Mouse (Mus musculus): ENCODE measurements around the gene Macrod2. TPM values are rescaled to one million over a fixed set of nuclear protein-coding genes. Genes with fewer than 3 reads are reported as not detected.

The Macrod2 gene
- polyA plus RNA-seq, 1 experiment = not detected

DNA sequence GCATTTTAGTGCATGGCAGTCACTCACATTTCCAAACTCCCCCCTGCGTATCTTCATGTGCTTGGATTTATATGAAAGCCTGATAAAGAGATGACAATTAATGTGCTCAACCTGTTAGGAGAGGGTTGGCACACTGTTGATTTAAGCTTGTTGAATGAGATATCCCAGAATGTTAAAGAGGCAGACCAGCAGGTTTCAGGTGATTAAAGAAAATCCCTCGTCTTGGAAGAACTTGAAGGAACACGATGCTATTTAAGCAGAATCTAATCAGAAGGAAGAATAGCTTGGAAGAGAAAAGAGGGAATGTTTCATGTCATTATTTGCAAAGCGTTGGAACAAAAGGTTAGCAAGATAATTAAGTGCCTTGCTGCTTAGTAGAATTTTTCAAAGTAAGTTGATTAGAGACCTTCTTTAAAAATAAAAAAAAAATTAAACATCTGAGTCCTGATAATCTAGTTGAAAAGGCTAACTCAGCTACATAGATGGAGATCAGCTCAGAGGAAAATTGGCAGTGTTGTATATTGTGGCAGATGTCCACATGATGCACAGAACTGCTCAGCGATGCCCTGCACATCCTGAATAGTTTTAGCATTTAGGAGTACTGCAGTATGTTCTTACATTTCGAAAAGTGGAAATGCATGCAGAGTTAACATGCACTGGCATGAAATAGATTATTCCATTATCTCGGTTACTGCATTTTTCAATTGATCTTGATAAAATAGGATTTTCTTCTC, 518.7 kb downstream of the Macrod2 start:
- Histone ChIP-seq H3K4me1 (ENCODE audit: control insufficient read depth, insufficient read depth, low read length) (no peaks in the 10 kb centered on the region), H3K4me3 (ENCODE audit: insufficient read depth, low read depth, low read length) (no peak overlapping the region), H3K27ac (ENCODE audit: insufficient read depth, low read depth, low read length) (no peak overlapping the region)
- TF ChIP-seq POLR2A (IDR thresholded peaks at IDR 0.05; ENCODE audit: insufficient read depth, low read depth, low read length) = no peak
- TF ChIP-seq CTCF (IDR thresholded peaks at IDR 0.05; ENCODE audit: insufficient read depth, low read depth, low read length) = no peak
- WGBS = 61% methylated on average over 7 of the region's 7 CpGs

DNA sequence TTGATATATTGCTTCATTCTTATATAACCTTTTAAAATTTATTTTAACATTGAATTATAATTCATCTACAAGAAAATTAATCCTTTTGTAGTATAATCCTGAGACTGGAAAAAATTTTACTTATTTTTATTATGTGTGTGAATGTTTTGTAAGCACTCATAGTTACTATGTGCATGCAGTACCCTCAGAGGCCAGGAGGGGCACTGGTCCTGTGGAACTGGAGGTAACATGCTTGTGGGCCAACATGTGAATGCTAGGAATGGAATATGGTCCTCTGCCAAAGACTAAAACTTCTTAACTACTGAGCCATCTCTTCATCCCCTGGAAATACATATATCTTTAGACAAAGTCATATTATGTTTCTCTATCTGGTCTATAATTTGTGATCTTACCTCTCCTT, 531.8 kb downstream of the Macrod2 start:
- no peak overlapping the region for H3K27ac ChIP-seq (ENCODE audit: insufficient read depth, low read depth, low read length)
- no peaks in the 10 kb centered on the region for H3K4me1 ChIP-seq (ENCODE audit: control insufficient read depth, insufficient read depth, low read length)
- TF ChIP-seq CTCF (IDR thresholded peaks at IDR 0.05; ENCODE audit: insufficient read depth, low read depth, low read length) (no peak), POLR2A (IDR thresholded peaks at IDR 0.05; ENCODE audit: insufficient read depth, low read depth, low read length) (no peak)
- H3K4me3 ChIP-seq (ENCODE audit: insufficient read depth, low read depth, low read length) = no peak overlapping the region

DNA sequence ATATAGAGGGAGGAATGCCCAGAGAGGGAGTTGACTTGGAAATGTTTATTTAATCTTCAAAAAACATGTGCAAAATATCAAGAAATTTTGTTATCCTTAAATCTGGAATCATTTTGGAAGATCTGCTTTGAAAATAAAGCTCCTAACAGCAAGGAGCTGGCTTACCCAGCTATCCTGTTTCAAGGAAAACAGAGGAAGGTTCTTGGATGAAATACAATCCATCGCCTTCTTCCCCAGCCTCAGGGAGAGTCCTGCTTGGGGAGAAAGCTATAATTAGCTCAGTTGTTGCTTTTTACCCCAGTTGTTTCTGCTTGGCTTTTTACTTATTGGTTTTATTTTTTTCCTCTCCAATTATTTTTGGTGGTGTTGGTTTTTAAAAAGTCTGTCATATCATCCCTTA, 539.4 kb downstream of the Macrod2 start:
- H3K27ac ChIP-seq (ENCODE audit: insufficient read depth, low read depth, low read length) = no peak overlapping the region
- 35% methylated on average over 1 of the region's 1 CpGs for WGBS
- no peak overlapping the region for H3K4me3 ChIP-seq (ENCODE audit: insufficient read depth, low read depth, low read length)
- TF ChIP-seq CTCF (IDR thresholded peaks at IDR 0.05; ENCODE audit: insufficient read depth, low read depth, low read length) = no peak
- no peak for TF ChIP-seq POLR2A (IDR thresholded peaks at IDR 0.05; ENCODE audit: insufficient read depth, low read depth, low read length)
- H3K4me1 ChIP-seq (ENCODE audit: control insufficient read depth, insufficient read depth, low read length) = no peaks in the 10 kb centered on the region

DNA sequence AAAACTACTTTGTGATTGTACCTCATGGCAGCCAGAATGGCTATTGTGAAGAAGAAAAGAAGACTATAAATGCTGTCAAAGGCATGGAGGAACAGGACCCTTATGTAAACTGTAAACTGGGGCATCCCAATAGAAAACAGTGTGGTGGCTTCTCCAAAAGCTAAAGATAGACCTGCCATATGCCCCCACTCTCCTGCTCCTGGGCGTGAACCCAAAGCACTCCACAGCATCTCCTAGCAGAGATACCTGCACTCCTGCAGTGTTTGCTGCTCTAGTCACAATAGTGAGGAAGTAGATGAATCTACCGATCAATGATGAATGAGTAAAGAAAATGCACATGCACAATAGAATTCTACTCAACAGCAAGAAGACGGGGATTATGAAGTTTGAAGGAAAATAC, 554.4 kb downstream of the Macrod2 start:
- 91% methylated on average over 3 of the region's 3 CpGs for whole genome bisulfite sequencing
- Histone ChIP-seq H3K27ac (ENCODE audit: insufficient read depth, low read depth, low read length) (no peak overlapping the region), H3K4me1 (ENCODE audit: control insufficient read depth, insufficient read depth, low read length) (no peaks in the 10 kb centered on the region), H3K4me3 (ENCODE audit: insufficient read depth, low read depth, low read length) (no peak overlapping the region)
- no peak for TF ChIP-seq POLR2A (IDR thresholded peaks at IDR 0.05; ENCODE audit: insufficient read depth, low read depth, low read length)
- no peak for TF ChIP-seq CTCF (IDR thresholded peaks at IDR 0.05; ENCODE audit: insufficient read depth, low read depth, low read length)

DNA sequence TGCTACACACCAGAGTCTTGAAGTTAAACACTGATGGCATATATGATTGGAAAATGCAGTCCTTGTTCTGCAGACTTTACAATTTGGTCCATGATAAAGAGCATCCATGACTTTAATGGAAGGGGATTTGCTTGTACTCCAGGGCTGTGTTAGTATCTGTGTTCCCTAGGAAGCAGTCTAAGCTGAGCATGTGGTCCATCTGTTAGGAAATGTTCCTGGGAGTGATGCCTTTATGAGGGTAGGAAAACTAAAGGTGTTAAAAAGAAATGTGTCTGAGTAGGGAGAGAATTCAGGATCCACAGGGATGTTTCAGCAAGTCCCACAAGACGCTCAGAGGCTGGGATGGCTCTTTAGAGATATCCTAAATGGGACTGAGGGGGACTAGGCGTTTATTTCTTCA, 564.1 kb downstream of the Macrod2 start:
- Histone ChIP-seq H3K4me1 (ENCODE audit: control insufficient read depth, insufficient read depth, low read length) (no peaks in the 10 kb centered on the region), H3K4me3 (ENCODE audit: insufficient read depth, low read depth, low read length) (no peak overlapping the region), H3K27ac (ENCODE audit: insufficient read depth, low read depth, low read length) (no peak overlapping the region)
- 91% methylated on average over 2 of the region's 2 CpGs for WGBS
- TF ChIP-seq CTCF (IDR thresholded peaks at IDR 0.05; ENCODE audit: insufficient read depth, low read depth, low read length) = no peak
- TF ChIP-seq POLR2A (IDR thresholded peaks at IDR 0.05; ENCODE audit: insufficient read depth, low read depth, low read length) = no peak

DNA sequence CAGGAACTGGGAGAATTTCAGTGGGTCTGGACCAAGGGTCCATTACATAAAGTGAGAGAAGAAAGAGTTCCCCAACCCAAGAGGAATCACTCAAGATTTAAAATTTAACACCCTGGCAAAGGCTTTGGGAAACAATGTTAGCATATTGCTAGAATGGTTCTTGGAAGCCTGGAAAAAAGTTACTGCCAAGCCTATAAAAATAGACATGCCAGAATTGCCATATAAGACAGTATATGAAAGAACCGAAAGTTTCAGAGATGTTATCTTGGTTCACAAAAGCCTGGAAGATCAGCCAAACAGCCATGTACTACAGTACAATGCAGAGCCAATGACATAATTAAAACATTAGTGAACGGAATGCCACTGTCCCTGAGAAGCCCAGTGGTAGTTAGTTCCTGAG, 575.1 kb downstream of the Macrod2 start:
- Histone ChIP-seq H3K4me3 (ENCODE audit: insufficient read depth, low read depth, low read length) (no peak overlapping the region), H3K4me1 (ENCODE audit: control insufficient read depth, insufficient read depth, low read length) (no peaks in the 10 kb centered on the region), H3K27ac (ENCODE audit: insufficient read depth, low read depth, low read length) (no peak overlapping the region)
- WGBS = 91% methylated on average over 2 of the region's 2 CpGs
- TF ChIP-seq POLR2A (IDR thresholded peaks at IDR 0.05; ENCODE audit: insufficient read depth, low read depth, low read length) = no peak
- TF ChIP-seq CTCF (IDR thresholded peaks at IDR 0.05; ENCODE audit: insufficient read depth, low read depth, low read length) = no peak

DNA sequence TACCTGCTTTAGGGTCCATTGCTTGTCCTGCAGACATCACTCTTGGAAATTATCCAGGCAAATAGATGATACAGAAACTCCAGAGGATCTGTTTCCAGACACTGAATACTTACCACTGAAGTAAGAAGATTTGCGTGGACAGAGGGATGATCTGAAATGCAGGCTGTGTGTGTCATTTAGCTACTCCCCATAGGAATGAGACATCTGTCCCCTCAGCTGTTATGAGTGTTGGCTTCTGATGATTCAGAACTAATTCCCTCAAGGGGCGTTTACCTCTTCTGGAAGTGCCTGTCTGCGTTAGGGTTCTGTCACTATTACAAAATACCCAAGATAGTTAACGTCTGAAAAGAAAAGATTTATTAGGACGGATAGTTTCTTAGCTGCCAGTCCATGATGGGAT, 576.7 kb downstream of the Macrod2 start:
- Histone ChIP-seq H3K4me3 (ENCODE audit: insufficient read depth, low read depth, low read length) (no peak overlapping the region), H3K4me1 (ENCODE audit: control insufficient read depth, insufficient read depth, low read length) (no peaks in the 10 kb centered on the region), H3K27ac (ENCODE audit: insufficient read depth, low read depth, low read length) (no peak overlapping the region)
- TF ChIP-seq POLR2A (IDR thresholded peaks at IDR 0.05; ENCODE audit: insufficient read depth, low read depth, low read length) = no peak
- no peak for TF ChIP-seq CTCF (IDR thresholded peaks at IDR 0.05; ENCODE audit: insufficient read depth, low read depth, low read length)
- 79% methylated on average over 5 of the region's 5 CpGs for WGBS

DNA sequence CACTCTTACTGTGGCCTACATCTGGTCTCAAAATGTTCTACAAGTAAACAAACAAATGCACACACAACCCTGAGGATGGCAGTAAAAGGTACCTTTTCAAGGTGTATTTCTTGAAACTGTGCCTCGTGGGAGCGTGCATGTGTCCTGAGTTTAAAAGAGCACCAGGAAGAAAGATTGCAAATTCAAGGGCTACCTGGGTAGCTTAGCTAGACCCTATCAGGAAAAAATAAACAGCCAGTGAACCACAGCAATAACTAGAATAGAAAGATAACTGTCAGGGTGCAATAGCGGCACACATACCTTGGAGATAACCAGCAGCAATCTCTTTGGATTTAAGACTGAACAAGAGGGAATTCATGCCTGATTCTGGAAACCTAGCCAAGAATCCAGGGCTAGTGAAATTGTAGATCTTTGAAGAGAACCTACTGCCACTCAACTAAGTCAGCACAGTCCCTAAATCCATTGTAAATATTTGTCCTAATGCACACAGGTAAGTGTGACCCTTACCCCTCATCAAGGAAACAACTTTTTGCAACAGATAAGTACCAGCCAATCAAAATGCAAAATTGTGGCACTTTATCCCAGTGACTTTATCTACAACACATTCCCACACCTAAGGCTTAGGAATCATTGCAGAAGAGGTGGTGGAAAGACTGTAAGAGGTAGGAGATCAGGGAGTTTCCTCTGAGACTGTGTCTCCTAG, 590.7 kb downstream of the Macrod2 start:
- H3K4me3 ChIP-seq (ENCODE audit: insufficient read depth, low read depth, low read length) = no peak overlapping the region
- no peak for TF ChIP-seq CTCF (IDR thresholded peaks at IDR 0.05; ENCODE audit: insufficient read depth, low read depth, low read length)
- no peak for TF ChIP-seq POLR2A (IDR thresholded peaks at IDR 0.05; ENCODE audit: insufficient read depth, low read depth, low read length)
- WGBS = over 99% methylated on average over 3 of the region's 3 CpGs
- H3K4me1 ChIP-seq (ENCODE audit: control insufficient read depth, insufficient read depth, low read length) = no peaks in the 10 kb centered on the region
- no peak overlapping the region for H3K27ac ChIP-seq (ENCODE audit: insufficient read depth, low read depth, low read length)

DNA sequence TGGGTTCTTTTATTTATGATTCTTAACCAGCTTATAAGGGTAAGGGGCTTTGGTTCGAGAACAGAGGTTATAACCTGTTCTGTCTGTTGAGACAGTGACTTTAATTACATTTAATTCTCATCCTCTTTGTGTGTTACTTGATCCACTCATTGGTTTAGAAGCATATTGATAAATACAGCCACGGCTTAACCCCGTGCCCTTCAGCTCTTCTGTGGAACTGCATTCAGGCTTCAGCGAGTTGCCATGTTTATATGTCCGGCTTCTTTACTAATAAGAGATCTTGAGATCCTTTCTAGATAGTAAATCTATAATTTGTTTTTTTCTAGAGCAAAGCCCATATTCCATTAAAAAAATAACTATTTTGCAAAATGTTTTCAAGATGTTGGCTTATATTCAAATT, 608.7 kb downstream of the Macrod2 start:
- Histone ChIP-seq H3K4me3 (ENCODE audit: insufficient read depth, low read depth, low read length) (no peak overlapping the region), H3K27ac (ENCODE audit: insufficient read depth, low read depth, low read length) (no peak overlapping the region), H3K4me1 (ENCODE audit: control insufficient read depth, insufficient read depth, low read length) (no peaks in the 10 kb centered on the region)
- TF ChIP-seq CTCF (IDR thresholded peaks at IDR 0.05; ENCODE audit: insufficient read depth, low read depth, low read length) (no peak), POLR2A (IDR thresholded peaks at IDR 0.05; ENCODE audit: insufficient read depth, low read depth, low read length) (no peak)
- 93% methylated on average over 5 of the region's 5 CpGs for WGBS
